Mouse (Mus musculus): ENCODE results near the gene Copb1. TPM values are rescaled to one million over a fixed set of nuclear protein-coding genes. Genes with fewer than 3 reads are reported as not detected.

The Copb1 gene
- polyA plus RNA-seq, 1 experiment from 2014 or later, result 130 TPM

DNA sequence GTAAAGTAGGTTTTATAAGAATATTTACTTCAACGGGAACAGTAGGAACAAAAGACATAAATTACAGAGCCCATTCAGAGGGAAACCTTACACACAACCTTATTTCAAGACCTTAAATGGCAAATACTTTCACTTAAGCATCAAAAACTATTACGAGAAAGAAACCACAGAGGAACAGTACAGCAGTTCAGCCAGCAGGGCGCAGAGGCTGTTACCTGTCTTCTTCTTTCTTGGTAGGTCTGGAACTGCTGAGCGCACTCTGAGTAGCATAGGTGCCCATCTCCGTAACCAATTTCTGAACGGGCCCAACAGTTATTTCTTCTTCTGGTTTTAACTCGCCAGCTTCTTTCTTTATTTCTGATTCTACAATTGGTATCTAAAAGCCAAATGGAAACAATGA lies 21.5 kb downstream of the Copb1 start:
- Histone ChIP-seq H3K9ac (ENCODE audit: low read length) (no peak overlapping the region), H3K27me3 (ENCODE audit: control insufficient read depth, insufficient read depth, low read length) (no peaks in the 10 kb centered on the region), H3K4me2 (ENCODE audit: low read depth, low read length) (no peak overlapping the region), H3K36me3 (ENCODE audit: control insufficient read depth, insufficient read depth, low read length) (peaks cover 17% of the 10 kb centered on the region; the same call in 1 of the 2 replicates), H3K4me1 (ENCODE audit: control insufficient read depth, insufficient read depth, low read length) (no peaks in the 10 kb centered on the region), H3K27ac (ENCODE audit: low read length) (no peak overlapping the region), H3K4me3 (replicated peaks; ENCODE audit: low read length) (no peak overlapping the region), H3K9me3 (replicated peaks; ENCODE audit: control insufficient read depth, low read length) (no peaks in the 10 kb centered on the region)
- 91% methylated on average over 7 of the region's 7 CpGs for WGBS
- no peak for ATAC-seq (ENCODE audit: insufficient read depth, low FRiP score)

DNA sequence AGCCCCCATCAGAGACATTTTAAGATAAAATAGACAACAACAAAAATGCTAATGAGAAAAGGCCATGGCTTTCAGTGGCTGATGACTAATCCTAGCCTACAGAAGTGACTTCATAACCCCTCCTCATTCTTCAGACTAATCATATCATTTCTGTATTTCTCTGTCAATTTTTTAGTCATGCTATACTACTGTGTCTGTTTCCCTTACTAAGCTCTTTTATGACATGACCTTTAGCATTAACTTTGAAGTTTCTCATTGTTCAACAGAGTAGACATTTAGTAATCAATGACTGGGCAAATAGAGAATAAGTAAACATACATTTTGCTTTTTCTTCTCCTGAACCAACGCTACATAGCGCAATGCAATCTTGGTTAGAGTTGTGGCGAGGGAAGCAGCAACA lies 22.7 kb downstream of the Copb1 start:
- peak; percentile 47; the same call in 1 of the 2 replicates for ATAC-seq (ENCODE audit: insufficient read depth, low FRiP score)
- no peak overlapping the region for H3K27ac ChIP-seq (ENCODE audit: low read length)
- peaks cover 16% of the 10 kb centered on the region; the same call in 1 of the 2 replicates for H3K36me3 ChIP-seq (ENCODE audit: control insufficient read depth, insufficient read depth, low read length)
- no peak overlapping the region for H3K9ac ChIP-seq (ENCODE audit: low read length)
- H3K27me3 ChIP-seq (ENCODE audit: control insufficient read depth, insufficient read depth, low read length), result no peaks in the 10 kb centered on the region
- H3K4me2 ChIP-seq (ENCODE audit: low read depth, low read length), result no peak overlapping the region
- no peaks in the 10 kb centered on the region for H3K4me1 ChIP-seq (ENCODE audit: control insufficient read depth, insufficient read depth, low read length)
- WGBS, result 62% methylated on average over 3 of the region's 3 CpGs
- no peaks in the 10 kb centered on the region for H3K9me3 ChIP-seq (replicated peaks; ENCODE audit: control insufficient read depth, low read length)
- no peak overlapping the region for H3K4me3 ChIP-seq (replicated peaks; ENCODE audit: low read length)

DNA sequence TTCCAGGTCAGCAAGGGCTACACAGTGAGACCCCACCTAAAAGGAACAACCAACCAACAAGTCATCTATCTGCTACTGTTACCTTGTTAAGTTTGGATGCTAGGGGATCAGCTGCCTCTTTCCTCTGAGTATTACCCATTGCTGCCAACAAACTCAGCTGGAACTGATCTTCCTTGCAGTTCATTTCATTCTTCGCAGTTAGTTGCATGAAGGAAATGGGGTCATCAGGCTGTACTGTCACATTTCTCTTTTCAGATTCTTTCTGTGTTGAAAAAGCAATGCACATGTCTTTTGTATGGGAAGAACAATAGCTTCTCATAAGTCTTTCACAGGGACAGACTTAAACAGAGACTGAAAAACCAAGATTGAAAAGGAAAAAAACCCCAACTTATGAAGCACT lies 28.0 kb downstream of the Copb1 start:
- no peak overlapping the region for H3K9ac ChIP-seq (ENCODE audit: low read length)
- 91% methylated on average over 1 of the region's 1 CpGs for WGBS
- ATAC-seq (ENCODE audit: insufficient read depth, low FRiP score), result no peak

GRCm38 (mm10) chr7:114220433-114220832 lies 34.1 kb downstream of the Copb1 start:
- no peak for ATAC-seq (ENCODE audit: insufficient read depth, low FRiP score)
- no peaks in the 10 kb centered on the region for H3K27me3 ChIP-seq (ENCODE audit: control insufficient read depth, insufficient read depth, low read length)
- H3K36me3 ChIP-seq (ENCODE audit: control insufficient read depth, insufficient read depth, low read length), result peaks cover 14% of the 10 kb centered on the region
- H3K27ac ChIP-seq (ENCODE audit: low read length), result no peak overlapping the region
- no peaks in the 10 kb centered on the region for H3K4me1 ChIP-seq (ENCODE audit: control insufficient read depth, insufficient read depth, low read length)
- no peak overlapping the region for H3K9ac ChIP-seq (ENCODE audit: low read length)
- WGBS, result 81% methylated on average over 4 of the region's 4 CpGs
- H3K4me2 ChIP-seq (ENCODE audit: low read depth, low read length), result no peak overlapping the region
- H3K9me3 ChIP-seq (replicated peaks; ENCODE audit: control insufficient read depth, low read length), result no peaks in the 10 kb centered on the region
- no peak overlapping the region for H3K4me3 ChIP-seq (replicated peaks; ENCODE audit: low read length)

More for the DNA sequence above, 28.0 kb downstream of the Copb1 start:
- Histone ChIP-seq H3K4me2 (ENCODE audit: low read depth, low read length) (no peak overlapping the region), H3K27ac (ENCODE audit: low read length) (no peak overlapping the region), H3K9me3 (replicated peaks; ENCODE audit: control insufficient read depth, low read length) (no peaks in the 10 kb centered on the region), H3K4me1 (ENCODE audit: control insufficient read depth, insufficient read depth, low read length) (no peaks in the 10 kb centered on the region), H3K4me3 (replicated peaks; ENCODE audit: low read length) (no peak overlapping the region), H3K27me3 (ENCODE audit: control insufficient read depth, insufficient read depth, low read length) (no peaks in the 10 kb centered on the region), H3K36me3 (ENCODE audit: control insufficient read depth, insufficient read depth, low read length) (peaks cover 17% of the 10 kb centered on the region)

GRCm38 (mm10) chr7:114216908-114217307 lies 37.6 kb downstream of the Copb1 start:
- Histone ChIP-seq H3K4me2 (ENCODE audit: low read depth, low read length) (no peak overlapping the region), H3K9me3 (replicated peaks; ENCODE audit: control insufficient read depth, low read length) (no peaks in the 10 kb centered on the region), H3K27me3 (ENCODE audit: control insufficient read depth, insufficient read depth, low read length) (no peaks in the 10 kb centered on the region), H3K9ac (ENCODE audit: low read length) (no peak overlapping the region), H3K36me3 (ENCODE audit: control insufficient read depth, insufficient read depth, low read length) (peaks cover 17% of the 10 kb centered on the region), H3K4me3 (replicated peaks; ENCODE audit: low read length) (no peak overlapping the region), H3K4me1 (ENCODE audit: control insufficient read depth, insufficient read depth, low read length) (no peaks in the 10 kb centered on the region), H3K27ac (ENCODE audit: low read length) (no peak overlapping the region)
- ATAC-seq (ENCODE audit: insufficient read depth, low FRiP score), result no peak
- 83% methylated on average over 2 of the region's 2 CpGs for WGBS

GRCm38 (mm10) chr7:114214385-114214784 lies 40.1 kb downstream of the Copb1 start:
- ATAC-seq (ENCODE audit: insufficient read depth, low FRiP score), result no peak
- Histone ChIP-seq H3K9ac (ENCODE audit: low read length) (no peak overlapping the region), H3K27me3 (ENCODE audit: control insufficient read depth, insufficient read depth, low read length) (no peaks in the 10 kb centered on the region), H3K36me3 (ENCODE audit: control insufficient read depth, insufficient read depth, low read length) (peaks cover 8% of the 10 kb centered on the region; the same call in 1 of the 2 replicates), H3K4me3 (replicated peaks; ENCODE audit: low read length) (no peak overlapping the region), H3K4me2 (ENCODE audit: low read depth, low read length) (no peak overlapping the region), H3K27ac (ENCODE audit: low read length) (no peak overlapping the region), H3K9me3 (replicated peaks; ENCODE audit: control insufficient read depth, low read length) (no peaks in the 10 kb centered on the region), H3K4me1 (ENCODE audit: control insufficient read depth, insufficient read depth, low read length) (no peaks in the 10 kb centered on the region)
- WGBS, result 93% methylated on average over 1 of the region's 1 CpGs

DNA sequence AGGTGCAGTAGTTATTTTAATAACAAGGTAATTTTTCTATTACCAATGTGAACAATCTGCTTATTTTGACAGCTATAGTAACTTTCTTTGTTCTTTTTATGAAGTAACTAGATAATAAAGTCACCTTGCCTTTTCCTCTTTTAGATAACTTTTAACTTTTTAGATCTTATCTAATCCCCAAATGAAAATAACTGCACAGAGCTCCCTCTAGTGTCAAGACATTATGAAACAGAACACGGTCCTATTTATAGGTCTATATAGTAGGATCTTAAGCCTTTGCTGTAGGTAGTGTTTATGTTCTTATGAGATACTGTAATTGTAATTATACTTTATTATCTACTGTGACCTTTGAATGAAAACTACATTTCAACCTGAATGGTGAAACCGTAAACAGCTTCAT lies 41.0 kb downstream of the Copb1 start:
- Histone ChIP-seq H3K9me3 (replicated peaks; ENCODE audit: control insufficient read depth, low read length) (no peaks in the 10 kb centered on the region), H3K27me3 (ENCODE audit: control insufficient read depth, insufficient read depth, low read length) (no peaks in the 10 kb centered on the region), H3K4me1 (ENCODE audit: control insufficient read depth, insufficient read depth, low read length) (no peaks in the 10 kb centered on the region), H3K4me2 (ENCODE audit: low read depth, low read length) (no peak overlapping the region), H3K4me3 (replicated peaks; ENCODE audit: low read length) (no peak overlapping the region), H3K36me3 (ENCODE audit: control insufficient read depth, insufficient read depth, low read length) (peaks cover 7% of the 10 kb centered on the region; the same call in 1 of the 2 replicates), H3K27ac (ENCODE audit: low read length) (no peak overlapping the region), H3K9ac (ENCODE audit: low read length) (no peak overlapping the region)
- no peak for ATAC-seq (ENCODE audit: insufficient read depth, low FRiP score)
- WGBS, result 48% methylated on average over 2 of the region's 2 CpGs

DNA sequence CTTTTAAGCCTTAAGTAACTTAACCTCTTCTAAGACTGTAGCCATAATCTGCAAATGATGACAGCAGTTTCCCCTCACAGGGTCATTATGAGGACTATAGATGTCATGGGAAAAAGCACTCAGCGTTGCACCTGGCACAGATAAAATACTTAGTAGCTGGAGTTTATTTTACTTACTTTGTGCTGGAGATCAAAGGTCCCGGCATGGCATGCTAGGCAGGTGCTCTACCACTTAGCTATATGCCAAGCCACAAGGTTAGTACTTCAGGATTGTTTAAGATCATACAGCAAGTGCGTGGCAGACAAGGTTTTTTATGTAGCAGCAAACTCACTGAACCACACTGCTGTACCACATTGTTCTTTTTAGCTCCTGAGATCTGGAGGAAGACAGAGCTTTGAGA lies 43.9 kb downstream of the Copb1 start:
- H3K4me1 ChIP-seq (ENCODE audit: control insufficient read depth, insufficient read depth, low read length), result no peaks in the 10 kb centered on the region
- H3K27ac ChIP-seq (ENCODE audit: low read length), result no peak overlapping the region
- no peak for ATAC-seq (ENCODE audit: insufficient read depth, low FRiP score)
- no peak overlapping the region for H3K4me2 ChIP-seq (ENCODE audit: low read depth, low read length)
- H3K9ac ChIP-seq (ENCODE audit: low read length), result no peak overlapping the region
- 45% methylated on average over 3 of the region's 3 CpGs for WGBS
- H3K27me3 ChIP-seq (ENCODE audit: control insufficient read depth, insufficient read depth, low read length), result no peaks in the 10 kb centered on the region
- no peaks in the 10 kb centered on the region for H3K9me3 ChIP-seq (replicated peaks; ENCODE audit: control insufficient read depth, low read length)
- H3K4me3 ChIP-seq (replicated peaks; ENCODE audit: low read length), result no peak overlapping the region
- peaks cover 4% of the 10 kb centered on the region; the same call in 1 of the 2 replicates for H3K36me3 ChIP-seq (ENCODE audit: control insufficient read depth, insufficient read depth, low read length)

- H3K27me3 ChIP-seq (ENCODE audit: control insufficient read depth, insufficient read depth, low read length), result no peaks in the 10 kb centered on the region
- no peak overlapping the region for H3K4me3 ChIP-seq (replicated peaks; ENCODE audit: low read length)
- no peak overlapping the region for H3K27ac ChIP-seq (ENCODE audit: low read length)
- no peaks in the 10 kb centered on the region for H3K9me3 ChIP-seq (replicated peaks; ENCODE audit: control insufficient read depth, low read length)
- 95% methylated on average over 1 of the region's 1 CpGs for WGBS
- no peak for ATAC-seq (ENCODE audit: insufficient read depth, low FRiP score)
- peaks cover 4% of the 10 kb centered on the region; the same call in 1 of the 2 replicates for H3K36me3 ChIP-seq (ENCODE audit: control insufficient read depth, insufficient read depth, low read length)
- no peak overlapping the region for H3K4me2 ChIP-seq (ENCODE audit: low read depth, low read length)
- H3K4me1 ChIP-seq (ENCODE audit: control insufficient read depth, insufficient read depth, low read length), result no peaks in the 10 kb centered on the region
- H3K9ac ChIP-seq (ENCODE audit: low read length), result no peak overlapping the region
Observed at GRCm38 (mm10) chr7:114209841-114210240, 44.7 kb downstream of the Copb1 start.

Measured in stomach, embryonic 16.5 days (tissue).